Mouse (Mus musculus): Measurements from ENCODE around the gene Nmnat2. TPM values are rescaled to one million over a fixed set of nuclear protein-coding genes. Genes with fewer than 3 reads are reported as not detected.
A peak's percentile ranks its signal among the peaks of the same experiment; 100 is the strongest.

Gene Nmnat2
- polyA plus RNA-seq, 1 experiment from 2014 or later: 1.8 TPM

DNA sequence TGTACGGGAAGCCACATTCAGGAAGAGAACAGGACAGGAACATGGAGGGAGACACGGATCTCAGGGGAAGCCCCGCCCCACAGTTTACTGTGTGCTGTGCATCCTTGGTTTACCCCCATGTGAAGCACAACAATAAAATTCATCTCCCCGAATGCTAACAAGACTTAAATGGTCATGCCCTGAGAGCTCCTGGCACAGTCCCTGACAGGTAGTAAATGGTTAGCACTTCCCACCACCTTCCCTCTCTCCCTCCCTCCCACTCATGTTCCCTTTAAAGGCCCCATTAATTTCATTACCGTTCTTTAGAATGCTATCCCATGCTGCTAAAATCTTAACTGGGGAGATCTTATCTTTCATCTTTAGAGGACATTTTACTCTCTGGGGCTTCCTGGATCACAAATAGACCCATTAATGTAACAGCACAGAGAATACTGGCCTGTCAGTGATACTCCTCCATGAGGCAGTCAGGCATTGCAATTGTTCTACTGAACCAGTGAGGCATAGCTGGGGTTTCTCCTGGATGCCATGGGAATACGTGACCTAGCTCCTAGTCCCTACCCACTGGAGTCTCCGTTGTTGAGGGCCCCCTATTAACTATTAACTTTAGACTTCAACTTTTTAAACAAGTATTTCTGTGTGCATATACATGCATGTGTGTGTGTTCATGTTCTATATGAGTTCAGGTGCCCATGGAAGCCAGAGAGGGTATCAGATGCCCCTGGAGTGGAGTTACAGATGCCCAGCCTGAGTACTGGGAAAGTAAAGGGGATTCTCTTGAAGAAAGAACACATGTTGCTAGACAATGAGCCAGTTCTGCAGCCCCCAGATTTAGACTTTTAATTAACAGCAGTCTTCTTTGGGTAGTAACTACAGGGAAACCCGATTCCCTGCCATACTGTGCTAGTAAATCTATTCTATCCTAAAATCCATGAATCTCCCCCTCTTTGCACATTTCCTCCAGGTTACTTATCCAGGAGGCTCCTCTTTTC, 170.8 kb downstream of the Nmnat2 start:
- Histone ChIP-seq H3K9me3 (no peaks in the 10 kb centered on the region), H3K9ac (no peak overlapping the region), H3K36me3 (no peaks in the 10 kb centered on the region), H3K4me2 (replicated peaks) (no peak overlapping the region), H3K27ac (peak overlapping the region; percentile 20), H3K27me3 (replicated peaks) (no peaks in the 10 kb centered on the region), H3K4me1 (replicated peaks) (0 out of 2 replicates have a peak, but pooled peaks cover 3% of the 10 kb centered on the region), H3K4me3 (replicated peaks) (no peak overlapping the region)
- no peak for ATAC-seq
- 73% methylated on average over 8 of the region's 8 CpGs for WGBS

DNA sequence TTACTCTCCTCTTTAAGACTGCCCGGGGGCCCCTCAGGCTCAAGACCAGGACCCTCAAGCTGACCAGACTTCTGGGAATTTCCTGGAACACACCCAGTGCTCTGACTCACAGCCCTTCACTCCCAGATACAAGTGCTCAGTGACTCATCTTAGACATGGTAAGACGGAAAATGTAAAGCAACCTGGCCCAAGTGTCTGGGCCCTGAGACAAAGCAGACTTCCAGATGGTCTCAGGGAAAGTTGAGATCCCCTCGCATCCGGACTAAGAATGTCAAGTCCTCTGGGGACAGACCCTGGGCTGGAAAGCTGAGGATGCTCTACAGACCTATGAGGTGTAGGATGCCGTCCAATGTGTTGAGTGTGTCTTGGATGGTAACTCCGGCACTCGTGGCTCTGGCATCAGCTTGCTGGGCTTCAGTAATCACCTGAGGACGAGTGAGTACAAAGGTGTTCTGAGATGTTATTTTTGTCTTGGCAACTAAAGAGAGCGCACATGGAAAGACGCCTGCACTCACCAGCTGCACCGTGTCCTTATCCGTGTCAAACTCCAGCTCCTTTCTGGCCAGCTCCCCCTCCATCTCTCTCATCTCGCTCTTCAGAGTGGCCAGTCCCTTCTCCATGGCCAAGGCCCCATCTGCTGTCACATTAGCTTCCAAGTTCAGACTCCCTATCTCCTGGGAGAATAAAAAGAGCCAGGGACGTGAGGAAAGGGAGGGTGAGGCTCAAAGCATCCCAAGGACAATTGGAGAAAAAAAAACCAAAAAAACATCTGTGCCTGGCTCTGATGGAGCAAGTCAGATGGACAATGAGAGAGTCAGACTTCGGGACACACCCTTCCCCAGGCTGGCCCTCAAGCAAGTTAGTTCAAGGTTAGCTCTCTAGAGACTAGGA, 171.9 kb downstream of the Nmnat2 start:
- ATAC-seq: peak; percentile 71
- no peak overlapping the region for H3K4me3 ChIP-seq (replicated peaks)
- 58% methylated on average over 15 of the region's 15 CpGs for WGBS
- no peaks in the 10 kb centered on the region for H3K9me3 ChIP-seq
- H3K36me3 ChIP-seq: no peaks in the 10 kb centered on the region
- no peak overlapping the region for H3K4me2 ChIP-seq (replicated peaks)
- H3K9ac ChIP-seq: no peak overlapping the region
- H3K27me3 ChIP-seq (replicated peaks): no peaks in the 10 kb centered on the region
- H3K27ac ChIP-seq: peak overlapping the region; percentile 20; the same call in 1 of the 2 replicates
- 0 out of 2 replicates have a peak, but pooled peaks cover 3% of the 10 kb centered on the region for H3K4me1 ChIP-seq (replicated peaks)

DNA sequence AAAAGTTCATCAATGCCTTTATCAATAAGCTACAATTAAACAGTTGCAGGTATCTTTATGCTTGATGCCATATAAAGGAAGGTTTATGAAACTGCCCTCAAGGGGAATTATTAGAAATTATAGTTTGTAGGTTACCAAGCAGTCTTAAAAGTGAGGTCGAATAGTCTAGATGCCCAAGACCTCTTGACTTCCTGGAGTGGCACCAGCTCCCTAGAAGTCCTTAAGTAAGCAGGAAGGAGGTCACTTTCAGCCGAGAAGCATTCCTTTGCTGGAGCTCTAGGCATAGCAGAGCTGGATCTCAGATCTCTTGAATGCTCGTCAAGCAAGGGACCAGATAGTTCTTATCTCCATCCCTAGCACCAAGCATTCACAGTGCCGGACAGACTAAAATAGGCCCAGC, 172.8 kb downstream of the Nmnat2 start:
- Histone ChIP-seq H3K9ac (no peak overlapping the region), H3K27me3 (replicated peaks) (no peaks in the 10 kb centered on the region), H3K4me3 (replicated peaks) (no peak overlapping the region), H3K9me3 (no peaks in the 10 kb centered on the region), H3K4me1 (replicated peaks) (0 out of 2 replicates have a peak, but pooled peaks cover 3% of the 10 kb centered on the region), H3K4me2 (replicated peaks) (no peak overlapping the region), H3K27ac (no peak overlapping the region), H3K36me3 (no peaks in the 10 kb centered on the region)
- no peak for ATAC-seq
- 79% methylated on average over 4 of the region's 4 CpGs for WGBS

DNA sequence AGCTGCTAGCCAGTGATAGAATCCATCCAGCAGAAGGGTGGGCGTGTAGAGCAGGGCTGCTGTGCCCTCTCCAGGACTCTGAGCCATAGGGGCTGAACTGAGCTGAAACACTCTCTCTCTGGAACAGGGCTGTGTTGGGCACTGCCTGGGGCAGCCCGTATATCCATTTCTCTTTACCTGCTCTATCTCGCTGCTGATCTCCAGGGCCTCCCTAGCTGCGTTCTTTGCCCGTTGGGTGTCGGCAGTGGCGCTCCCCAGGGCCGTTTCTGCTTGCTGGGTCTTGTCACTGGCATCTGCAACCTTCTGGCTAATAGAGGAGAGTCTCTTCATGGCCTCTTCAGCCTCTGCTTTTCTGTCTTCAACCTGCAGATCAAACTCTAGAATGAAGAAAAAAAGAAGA, 174.0 kb downstream of the Nmnat2 start:
- WGBS: 68% methylated on average over 8 of the region's 8 CpGs
- Histone ChIP-seq H3K9ac (no peak overlapping the region), H3K36me3 (no peaks in the 10 kb centered on the region), H3K27ac (no peak overlapping the region), H3K4me3 (replicated peaks) (no peak overlapping the region), H3K27me3 (replicated peaks) (no peaks in the 10 kb centered on the region), H3K9me3 (no peaks in the 10 kb centered on the region), H3K4me1 (replicated peaks) (peaks cover 3% of the 10 kb centered on the region; the same call in 1 of the 2 replicates), H3K4me2 (replicated peaks) (no peak overlapping the region)
- no peak for ATAC-seq

DNA sequence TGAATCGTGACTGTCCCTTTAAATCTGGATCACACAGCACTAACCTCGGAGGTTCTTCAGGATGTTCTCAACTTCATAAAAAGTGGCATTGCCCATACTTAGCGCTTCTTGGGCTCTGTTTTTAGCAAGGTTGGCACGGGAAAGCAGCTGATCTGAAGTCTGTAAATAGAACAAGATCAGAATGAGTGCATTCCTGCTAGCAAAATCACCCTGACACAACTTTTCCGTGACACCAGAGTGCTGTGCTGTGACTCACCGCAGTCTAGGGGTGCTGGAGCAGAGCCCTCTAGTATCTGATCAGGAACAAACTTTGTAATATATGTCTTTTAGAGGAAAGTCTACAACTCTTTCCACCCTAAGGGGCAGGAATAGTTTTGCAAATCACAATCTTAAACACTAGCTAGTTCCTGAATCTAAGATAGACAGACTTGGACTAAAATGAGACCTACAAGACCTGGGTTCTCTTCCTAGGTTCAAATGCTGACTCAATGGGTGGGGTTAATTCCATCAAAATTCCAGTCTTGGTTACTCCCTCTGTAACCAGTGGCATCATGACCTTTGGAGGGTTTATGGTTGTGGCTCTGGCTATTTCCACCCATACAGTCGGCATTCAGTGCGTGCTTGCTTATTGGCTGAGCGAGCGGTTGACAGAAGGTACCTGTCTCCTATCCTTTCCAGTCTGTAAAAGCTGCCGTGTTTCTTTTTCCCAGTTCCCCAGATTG, 175.4 kb downstream of the Nmnat2 start:
- H3K4me3 ChIP-seq (replicated peaks): no peak overlapping the region
- 84% methylated on average over 11 of the region's 11 CpGs for whole genome bisulfite sequencing
- H3K27ac ChIP-seq: no peak overlapping the region
- no peaks in the 10 kb centered on the region for H3K36me3 ChIP-seq
- no peaks in the 10 kb centered on the region for H3K27me3 ChIP-seq (replicated peaks)
- H3K4me2 ChIP-seq (replicated peaks): no peak overlapping the region
- no peak overlapping the region for H3K9ac ChIP-seq
- no peak for ATAC-seq
- peaks cover 11% of the 10 kb centered on the region for H3K4me1 ChIP-seq (replicated peaks)
- no peaks in the 10 kb centered on the region for H3K9me3 ChIP-seq

DNA sequence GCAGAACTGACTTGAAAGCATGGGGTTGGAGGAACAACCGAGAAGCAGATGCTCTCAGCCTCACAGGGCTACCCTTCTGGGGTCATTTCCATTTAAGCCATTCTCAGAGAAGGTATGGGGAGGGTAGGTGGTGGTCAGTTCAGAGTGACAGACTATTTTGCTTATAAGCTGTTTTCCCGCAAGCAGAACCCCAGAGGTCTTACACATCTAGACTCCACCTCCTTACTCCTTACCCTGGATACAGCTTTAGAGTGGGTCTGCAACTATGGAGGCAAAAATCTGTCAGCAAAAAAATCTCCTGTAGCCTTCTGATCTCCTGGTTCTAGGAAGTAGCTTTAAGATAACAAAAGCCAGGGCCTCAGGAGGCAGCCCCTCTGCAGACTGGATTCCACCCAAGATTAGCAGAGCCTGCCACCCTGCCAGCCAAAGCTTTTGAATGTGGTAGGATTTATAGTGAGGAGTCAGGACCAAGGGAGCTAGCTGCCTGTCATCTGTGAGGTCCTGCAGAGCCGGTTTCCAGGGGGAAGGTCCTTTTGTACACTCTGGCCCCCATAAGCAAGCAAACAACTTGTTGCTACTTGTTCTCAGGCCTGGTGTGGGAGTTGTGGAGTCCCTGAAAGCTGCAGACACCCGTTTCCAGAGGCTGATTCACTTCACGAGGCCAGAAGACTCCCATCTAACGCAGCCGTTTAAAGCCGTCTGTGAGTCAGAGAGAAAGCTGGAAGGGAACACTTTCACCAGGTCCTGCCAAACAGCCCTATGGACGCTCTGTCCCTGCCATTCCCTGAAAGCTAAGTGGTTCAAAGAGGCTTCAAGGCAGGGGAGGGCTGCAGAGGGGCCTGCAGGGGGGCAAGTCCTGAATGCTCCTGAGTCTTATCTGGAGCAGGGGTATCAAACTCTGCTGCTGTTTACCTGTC, 179.3 kb downstream of the Nmnat2 start:
- 20% methylated on average over 9 of the region's 9 CpGs for WGBS
- Histone ChIP-seq H3K36me3 (no peaks in the 10 kb centered on the region), H3K4me2 (replicated peaks) (no peak overlapping the region; the same call in 1 of the 2 replicates), H3K4me3 (replicated peaks) (no peak overlapping the region), H3K27me3 (replicated peaks) (no peaks in the 10 kb centered on the region), H3K9ac (no peak overlapping the region), H3K9me3 (no peaks in the 10 kb centered on the region), H3K27ac (peak overlapping the region; percentile 77), H3K4me1 (replicated peaks) (peaks cover 13% of the 10 kb centered on the region)
- ATAC-seq: peak; percentile 18; the same call in 1 of the 2 replicates

DNA sequence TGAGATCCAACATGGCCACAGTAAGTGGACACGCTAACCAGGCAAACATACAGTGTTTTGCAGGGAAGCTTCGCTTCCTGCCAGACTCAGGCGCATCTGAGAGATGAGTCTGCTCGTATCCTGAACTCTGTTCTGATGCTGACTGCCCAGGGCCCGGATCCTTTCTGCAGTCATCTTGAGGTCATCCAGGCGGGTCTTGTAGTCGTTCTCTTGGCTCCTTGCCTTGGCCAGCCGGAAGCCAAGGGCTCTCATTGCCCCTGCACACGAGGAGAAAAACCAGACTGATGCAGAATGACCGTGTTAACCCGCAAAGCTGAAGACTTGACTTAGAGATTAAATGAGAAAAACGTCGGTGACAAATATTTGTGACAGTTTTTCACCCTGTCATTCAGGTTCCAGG, 181.9 kb downstream of the Nmnat2 start:
- H3K4me2 ChIP-seq (replicated peaks): no peak overlapping the region
- no peaks in the 10 kb centered on the region for H3K9me3 ChIP-seq
- WGBS: 59% methylated on average over 13 of the region's 13 CpGs
- no peaks in the 10 kb centered on the region for H3K36me3 ChIP-seq
- ATAC-seq: no peak
- H3K4me1 ChIP-seq (replicated peaks): peaks cover 30% of the 10 kb centered on the region
- no peaks in the 10 kb centered on the region for H3K27me3 ChIP-seq (replicated peaks)
- H3K4me3 ChIP-seq (replicated peaks): no peak overlapping the region
- no peak overlapping the region for H3K9ac ChIP-seq
- H3K27ac ChIP-seq: no peak overlapping the region

DNA sequence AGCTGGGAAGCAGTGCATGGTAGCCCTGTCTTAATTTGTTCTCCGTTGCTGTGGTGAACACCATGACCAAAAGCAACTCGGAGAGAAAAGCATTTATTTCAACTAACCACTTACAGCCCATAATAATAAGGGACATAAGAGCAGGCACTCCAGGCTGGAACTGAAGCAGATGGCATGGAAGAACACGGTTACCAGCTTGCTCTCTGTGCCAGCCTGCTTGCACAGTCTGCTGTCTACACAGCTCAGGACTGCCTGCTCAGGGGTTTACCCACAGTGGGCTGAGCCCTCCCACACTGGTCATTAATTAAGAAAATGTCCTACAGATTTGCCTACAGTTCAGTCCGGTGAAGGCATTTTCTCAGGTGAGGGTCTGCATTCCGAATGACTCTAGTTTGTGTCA, 183.7 kb downstream of the Nmnat2 start:
- WGBS: 73% methylated on average over 5 of the region's 5 CpGs
- Histone ChIP-seq H3K27me3 (replicated peaks) (no peaks in the 10 kb centered on the region), H3K36me3 (no peaks in the 10 kb centered on the region), H3K9me3 (no peaks in the 10 kb centered on the region), H3K4me1 (replicated peaks) (peaks cover 30% of the 10 kb centered on the region), H3K4me3 (replicated peaks) (no peak overlapping the region), H3K4me2 (replicated peaks) (no peak overlapping the region), H3K27ac (no peak overlapping the region), H3K9ac (no peak overlapping the region)
- ATAC-seq: no peak

DNA sequence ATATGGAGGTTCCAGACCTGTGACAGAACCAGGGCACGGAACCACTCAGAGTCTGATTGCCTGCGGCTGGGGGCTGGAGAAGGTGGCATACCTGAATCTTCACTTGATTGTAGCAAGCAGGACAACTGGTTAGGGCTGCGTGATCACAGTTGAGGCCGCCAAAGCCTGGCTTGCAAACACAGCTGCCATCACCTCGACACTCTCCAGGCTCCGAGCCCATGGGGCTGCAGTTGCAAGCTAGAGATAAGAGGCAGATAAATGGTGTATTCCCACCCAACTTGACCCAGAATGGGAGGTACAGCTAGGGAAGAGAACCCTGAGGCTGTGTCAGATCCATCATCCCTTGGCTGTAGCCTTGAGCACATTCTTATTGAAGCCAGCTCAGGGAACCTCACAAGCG, 184.8 kb downstream of the Nmnat2 start:
- no peaks in the 10 kb centered on the region for H3K36me3 ChIP-seq
- H3K4me1 ChIP-seq (replicated peaks): peaks cover 22% of the 10 kb centered on the region
- ATAC-seq: no peak
- H3K9ac ChIP-seq: no peak overlapping the region
- H3K9me3 ChIP-seq: no peaks in the 10 kb centered on the region
- 47% methylated on average over 7 of the region's 7 CpGs for WGBS
- H3K4me2 ChIP-seq (replicated peaks): no peak overlapping the region
- no peak overlapping the region for H3K4me3 ChIP-seq (replicated peaks)
- no peaks in the 10 kb centered on the region for H3K27me3 ChIP-seq (replicated peaks)
- H3K27ac ChIP-seq: no peak overlapping the region

DNA sequence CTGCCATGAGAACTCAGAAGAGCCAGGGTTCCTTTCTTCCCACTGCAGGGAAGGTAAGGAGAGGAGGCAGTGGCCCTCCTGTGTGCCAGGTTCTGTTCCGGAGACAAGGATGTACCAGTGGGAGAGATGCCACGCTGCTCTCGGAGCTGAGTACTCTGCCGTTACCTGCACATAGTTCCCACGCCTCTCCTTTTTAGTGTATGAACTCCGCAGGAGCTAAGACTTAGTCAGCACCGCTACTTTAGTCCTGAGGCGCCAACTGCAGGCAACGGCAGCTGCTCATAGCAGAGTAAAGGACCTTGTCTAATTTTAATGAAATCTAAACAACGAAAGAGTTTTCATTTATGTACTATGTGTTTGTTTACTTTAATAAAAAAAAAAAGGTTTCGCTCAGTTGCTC, 185.5 kb downstream of the Nmnat2 start:
- Histone ChIP-seq H3K36me3 (no peaks in the 10 kb centered on the region), H3K27ac (peak overlapping the region; percentile 38; the same call in 1 of the 2 replicates), H3K4me1 (replicated peaks) (peaks cover 21% of the 10 kb centered on the region), H3K9ac (no peak overlapping the region), H3K4me2 (replicated peaks) (peak overlapping the region; percentile 49; the same call in 1 of the 2 replicates), H3K27me3 (replicated peaks) (no peaks in the 10 kb centered on the region), H3K4me3 (replicated peaks) (no peak overlapping the region), H3K9me3 (no peaks in the 10 kb centered on the region)
- WGBS: 56% methylated on average over 11 of the region's 11 CpGs
- 0 out of 2 replicates have a peak, but pooled peaks have one; percentile 7 for ATAC-seq

DNA sequence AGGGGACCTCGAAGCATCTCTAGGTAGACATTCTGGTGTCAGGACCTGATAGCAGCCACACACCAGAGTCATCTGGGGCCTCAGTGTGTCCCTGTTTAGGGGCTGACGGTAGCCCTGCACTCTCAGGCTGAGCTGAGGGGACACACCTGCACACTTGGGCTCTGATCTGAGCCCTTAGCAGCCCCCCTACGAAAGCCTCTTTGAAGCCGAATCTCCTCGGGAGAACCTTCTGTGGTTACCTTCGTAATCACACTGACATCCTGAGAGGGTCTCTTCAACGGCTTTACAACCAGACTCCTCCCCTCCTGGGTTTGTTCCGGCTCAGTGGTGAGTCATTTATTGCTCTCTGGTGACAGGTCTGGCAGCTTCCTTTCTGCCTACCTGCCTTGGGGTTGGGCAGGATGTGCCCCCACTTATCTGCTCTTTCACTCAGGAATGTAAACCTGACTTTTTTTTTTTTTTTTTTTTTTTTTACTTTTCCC, 186.0 kb downstream of the Nmnat2 start:
- H3K27ac ChIP-seq: peak overlapping the region; percentile 24
- peak overlapping the region; percentile 49 for H3K4me2 ChIP-seq (replicated peaks)
- peaks cover 21% of the 10 kb centered on the region for H3K4me1 ChIP-seq (replicated peaks)
- no peaks in the 10 kb centered on the region for H3K27me3 ChIP-seq (replicated peaks)
- no peak overlapping the region for H3K9ac ChIP-seq
- ATAC-seq: peak; percentile 95
- no peaks in the 10 kb centered on the region for H3K9me3 ChIP-seq
- no peaks in the 10 kb centered on the region for H3K36me3 ChIP-seq
- H3K4me3 ChIP-seq (replicated peaks): no peak overlapping the region
- WGBS: 14% methylated on average over 8 of the region's 8 CpGs

Data from intestine, embryonic 15.5 days (tissue).